Mouse (Mus musculus) liver, embryonic 14.5 days (tissue): ENCODE data around the gene Zbtb7b. TPM values are rescaled to one million over a fixed set of nuclear protein-coding genes. Genes with fewer than 3 reads are reported as not detected.
A peak's percentile ranks its signal among the peaks of the same experiment; 100 is the strongest.
"Not testable (repeated sequence)": the region's sequence is repeated elsewhere in the genome, so short reads cannot be mapped to it uniquely, and the experiment has no call there.

Experiments
- ATAC-seq: fragments of 200-750 bp; cut with Nextera tagmentation; 2 replicates; pipeline ENCODE4 v1.8.0; 2017; ENCODE audit warnings: moderate number of reproducible peaks, mild to moderate bottlenecking, moderate library complexity; ENCODE audit not compliant: insufficient read depth
- DNase-seq, 3 experiments: peaks; one replicate each; pipeline ENCODE4 v3.0.0-alpha.2; 2012 to 2013; ENCODE audit warnings: low read depth in 3 of 3, low spot score in 3 of 3
- H3K27ac ChIP-seq: fragments of 300-500 bp; sonication (generic); 2 replicates; pipeline ENCODE4 v1.5.1; 2014; ENCODE audit warnings: moderate library complexity, mild to moderate bottlenecking, control low read depth, inconsistent platforms
- H3K27me3 ChIP-seq: fragments of 300-500 bp; sonication (generic); 2 replicates; pipeline ENCODE4 v1.6.1; 2014; ENCODE audit warnings: mild to moderate bottlenecking, low read length, moderate library complexity; ENCODE audit not compliant: control insufficient read depth, insufficient read depth
- H3K36me3 ChIP-seq: fragments of 300-500 bp; sonication (generic); replicated peaks from 2 replicates; pipeline ENCODE4 v1.6.1; 2014; ENCODE audit warnings: low read depth; ENCODE audit not compliant: control insufficient read depth, insufficient read depth
- H3K4me1 ChIP-seq, 2 experiments: fragments of 200-500 bp in 1 of 2; fragments of 300-500 bp in 1 of 2; sonication (generic) in 1 of 2; replicated peaks; 2 replicates each; pipeline ENCODE4 v1.6.1; 2012 to 2014; ENCODE audit warnings: antibody characterized with exemption in 1 of 2, inconsistent platforms in 1 of 2, low read length in 1 of 2; ENCODE audit not compliant: control insufficient read depth in 2 of 2, insufficient read depth in 2 of 2
- H3K4me2 ChIP-seq: fragments of 300-500 bp; sonication (generic); 2 replicates; pipeline ENCODE4 v1.6.1; 2014; ENCODE audit warnings: low read depth, mild to moderate bottlenecking, control low read depth, moderate library complexity
- H3K4me3 ChIP-seq, 2 experiments: fragments of 200-500 bp in 1 of 2; fragments of 300-500 bp in 1 of 2; sonication (generic) in 1 of 2; 2 replicates each; pipeline ENCODE4 v1.5.1; 2012 to 2014; ENCODE audit warnings: low read depth in 2 of 2, low read length in 2 of 2, mild to moderate bottlenecking in 2 of 2, control low read depth in 1 of 2, inconsistent platforms in 1 of 2, moderate library complexity in 1 of 2; ENCODE audit not compliant: insufficient read depth in 1 of 2
- H3K9ac ChIP-seq: fragments of 300-500 bp; sonication (generic); replicated peaks from 2 replicates; pipeline ENCODE4 v1.6.1; 2014; ENCODE audit warnings: mild to moderate bottlenecking, control low read depth, moderate library complexity
- H3K9me3 ChIP-seq: fragments of 300-500 bp; sonication (generic); 2 replicates; pipeline ENCODE4 v1.6.1; 2016; ENCODE audit warnings: low read length, mixed read lengths; ENCODE audit not compliant: control insufficient read depth
- CTCF ChIP-seq: IDR thresholded peaks from 2 replicates; pipeline ENCODE4 v1.5.1; 2016; ENCODE audit warnings: antibody characterized with exemption, low read depth, control low read depth
- EP300 ChIP-seq: IDR thresholded peaks from 2 replicates; pipeline ENCODE4 v1.6.1; 2016; ENCODE audit warnings: antibody characterized with exemption, low read depth
- WGBS: fragments of 180-500 bp; shearing (Covaris S2); extraction: QIAGEN DNeasy Blood & Tissue Kit; methylation state at CpG from one replicate; pipeline ENCODE4 v1.1.7; 2014; ENCODE audit not compliant: insufficient replicate concordance; 5-methylcytosine and 5-hydroxymethylcytosine counted together
- polyA plus RNA-seq, 2 experiments: library from polyadenylated mRNA; depleted of rRNA in 1 of 2; stranded (reverse) in 1 of 2; unstranded in 1 of 2; fragments of >200 nt; fragmentation: Nextera tagmentation in 1 of 2; extraction: Ambion mirVana in 1 of 2; gene quantifications; 2 replicates each; pipeline versions ENCODE4 v1.2.1 to v1.2.3; 2012 to 2014

Gene Zbtb7b
- polyA plus RNA-seq, 2 experiments: 0.95 to 6.9 TPM

GRCm38 (mm10) chr3:89435041-89435440 is 40.5 kb upstream of the Zbtb7b start:
- TF ChIP-seq EP300 (no peak), CTCF (no peak)
- ATAC-seq (no peak), DNase-seq (no peak)
- no peaks in the 10 kb centered on the region for H3K9me3 ChIP-seq
- no peak overlapping the region for H3K9ac ChIP-seq
- WGBS: 85% methylated on average over 7 of the region's 7 CpGs
- peaks cover 12% of the 10 kb centered on the region for H3K36me3 ChIP-seq
- H3K27ac ChIP-seq: no peak overlapping the region
- no peak overlapping the region for H3K4me2 ChIP-seq
- H3K4me3 ChIP-seq: no peak overlapping the region
- peaks cover 10 to 23% of the 10 kb centered on the region in 2 experiments for H3K4me1 ChIP-seq
- no peaks in the 10 kb centered on the region for H3K27me3 ChIP-seq

GRCm38 (mm10) chr3:89434532-89434931 is 40.0 kb upstream of the Zbtb7b start:
- Histone ChIP-seq H3K9ac (no peak overlapping the region), H3K4me3 (no peak overlapping the region), H3K4me2 (no peak overlapping the region), H3K27ac (no peak overlapping the region), H3K9me3 (no peaks in the 10 kb centered on the region), H3K4me1 (peaks cover 10 to 23% of the 10 kb centered on the region in 2 experiments), H3K27me3 (no peaks in the 10 kb centered on the region), H3K36me3 (peaks cover 12% of the 10 kb centered on the region)
- no peak for ATAC-seq
- DNase-seq: no peak
- TF ChIP-seq EP300 (no peak), CTCF (no peak)
- WGBS: 81% methylated on average over 11 of the region's 11 CpGs

GRCm38 (mm10) chr3:89432606-89433005 is 38.0 kb upstream of the Zbtb7b start:
- H3K9me3 ChIP-seq: no peaks in the 10 kb centered on the region
- peaks cover 21% of the 10 kb centered on the region for H3K36me3 ChIP-seq
- ATAC-seq: no peak
- DNase-seq: no peak
- no peak overlapping the region for H3K9ac ChIP-seq
- H3K4me2 ChIP-seq: no peak overlapping the region
- TF ChIP-seq CTCF: no peak
- TF ChIP-seq EP300: no peak
- WGBS: 84% methylated on average over 8 of the region's 8 CpGs
- peaks cover 10 to 18% of the 10 kb centered on the region in 2 experiments for H3K4me1 ChIP-seq
- no peak overlapping the region for H3K4me3 ChIP-seq
- H3K27ac ChIP-seq: no peak overlapping the region
- no peaks in the 10 kb centered on the region for H3K27me3 ChIP-seq

GRCm38 (mm10) chr3:89430171-89431159 is 35.9 kb upstream of the Zbtb7b start, which contains the start of gene Pygo2:
Gene Pygo2 (plus strand): TSS chr3:89430214.
- H3K27me3 ChIP-seq: no peaks in the 10 kb centered on the region
- H3K9me3 ChIP-seq: no peaks in the 10 kb centered on the region
- DNase-seq (peak; percentile 85 to 88 (median 87)), ATAC-seq (peak; percentile 95)
- H3K36me3 ChIP-seq: peaks cover 35% of the 10 kb centered on the region
- peaks cover 13 to 17% of the 10 kb centered on the region in 2 experiments for H3K4me1 ChIP-seq
- H3K9ac ChIP-seq: peak within 1 kb of the TSS; percentile 92
- TF ChIP-seq CTCF: 0 out of 2 replicates have a peak, but pooled peaks have one; percentile 11
- no peak for TF ChIP-seq EP300
- H3K4me3 ChIP-seq: peak within 1 kb of the TSS; percentile 82 to 83
- H3K4me2 ChIP-seq: peak within 1 kb of the TSS; percentile 94
- H3K27ac ChIP-seq: peak within 1 kb of the TSS; percentile 62
- 2% methylated on average over 68 of the region's 68 CpGs for WGBS

- WGBS: 84% methylated on average over 7 of the region's 7 CpGs
- Histone ChIP-seq H3K36me3 (peaks cover 49% of the 10 kb centered on the region), H3K4me1 (peaks cover 27 to 30% of the 10 kb centered on the region in 2 experiments)
- not testable (repeated sequence) for H3K9ac ChIP-seq, ATAC-seq, H3K27ac ChIP-seq, DNase-seq, H3K9me3 ChIP-seq, H3K4me2 ChIP-seq, H3K27me3 ChIP-seq, H3K4me3 ChIP-seq
These were observed 34.4 kb upstream of the Zbtb7b start for GRCm38 (mm10) chr3:89429021-89429420.
